Mouse (Mus musculus) MEL (cell line): Measurements from ENCODE around the gene Hcn3. TPM values are rescaled to one million over a fixed set of nuclear protein-coding genes. Genes with fewer than 3 reads are reported as not detected.
A peak's percentile ranks its signal among the peaks of the same experiment; 100 is the strongest.
"Not testable (repeated sequence)": the region's sequence is repeated elsewhere in the genome, so short reads cannot be mapped to it uniquely, and the experiment has no call there.

Experiments
- DNase-seq: peaks from one replicate; pipeline ENCODE4 v3.0.0; 2011; ENCODE audit warnings: low read depth, low spot score
- H3K27ac ChIP-seq: 2 replicates; pipeline ENCODE4 v1.5.1; 2012; ENCODE audit warnings: low read depth, mild to moderate bottlenecking, control low read depth, low read length, moderate library complexity; ENCODE audit not compliant: control insufficient read depth
- H3K27me3 ChIP-seq, 2 experiments: fragments of 150-350 bp in 1 of 2; sonication (generic) in 1 of 2; 2 replicates each; pipeline ENCODE4 v1.6.1; 2012; ENCODE audit warnings: low read length in 2 of 2, mild to moderate bottlenecking in 2 of 2, improper control_type of control experiment in 1 of 2, moderate library complexity in 1 of 2; ENCODE audit not compliant: insufficient read depth in 2 of 2, control insufficient read depth in 1 of 2
- H3K36me3 ChIP-seq, 2 experiments: 2 replicates each; pipeline ENCODE4 v1.6.1; 2012 to 2014; ENCODE audit warnings: low read length in 2 of 2, improper control_type of control experiment in 1 of 2, inconsistent platforms in 1 of 2, mild to moderate bottlenecking in 1 of 2; ENCODE audit not compliant: insufficient read depth in 2 of 2, control insufficient read depth in 1 of 2
- H3K4me1 ChIP-seq, 2 experiments: fragments of 150-350 bp in 1 of 2; sonication (generic) in 1 of 2; 2 replicates each; pipeline ENCODE4 v1.6.1; 2012; ENCODE audit warnings: low read length in 2 of 2, improper control_type of control experiment in 1 of 2, mild to moderate bottlenecking in 1 of 2; ENCODE audit not compliant: insufficient read depth in 2 of 2, control insufficient read depth in 1 of 2
- H3K4me3 ChIP-seq, 2 experiments: fragments of 150-350 bp in 1 of 2; sonication (generic) in 1 of 2; 2 replicates each; pipeline ENCODE4 v1.5.1; 2012; ENCODE audit warnings: low read depth in 2 of 2, low read length in 2 of 2, mild to moderate bottlenecking in 2 of 2, moderate library complexity in 2 of 2, control low read depth in 1 of 2, improper control_type of control experiment in 1 of 2; ENCODE audit not compliant: control insufficient read depth in 1 of 2, insufficient read depth in 1 of 2
- H3K79me2 ChIP-seq: 2 replicates; pipeline ENCODE4 v1.6.1; 2012; ENCODE audit warnings: mild to moderate bottlenecking, low read length, moderate library complexity; ENCODE audit not compliant: control insufficient read depth, poor library complexity, insufficient read depth
- H3K9ac ChIP-seq: 2 replicates; pipeline ENCODE4 v1.6.1; 2012; ENCODE audit warnings: low read depth, mild to moderate bottlenecking, control low read depth, low read length, moderate library complexity; ENCODE audit not compliant: control insufficient read depth, poor library complexity, severe bottlenecking
- H3K9me3 ChIP-seq: fragments of 150-350 bp; sonication (generic); replicated peaks from 2 replicates; pipeline ENCODE4 v1.6.1; 2012; ENCODE audit warnings: mild to moderate bottlenecking, low read length, improper control_type of control experiment, moderate library complexity; ENCODE audit not compliant: insufficient read depth
- CHD1 ChIP-seq: IDR thresholded peaks from 2 replicates; pipeline ENCODE4 v1.6.1; 2012; ENCODE audit warnings: low read depth, mild to moderate bottlenecking, inconsistent platforms, low read length, improper control_type of control experiment
- E2F4 ChIP-seq: IDR thresholded peaks from 2 replicates; pipeline ENCODE4 v1.6.1; 2011; ENCODE audit warnings: low read depth, low read length, improper control_type of control experiment, borderline replicate concordance
- GATA1 ChIP-seq: IDR thresholded peaks from 2 replicates; pipeline ENCODE4 v1.6.1; 2011; ENCODE audit warnings: low read depth, low read length, improper control_type of control experiment
- JUND ChIP-seq: IDR thresholded peaks from 2 replicates; pipeline ENCODE4 v1.6.1; 2011; ENCODE audit warnings: low read depth, mild to moderate bottlenecking, improper control_type of control experiment, low read length
- KAT2A ChIP-seq: conservative IDR thresholded peaks from 2 replicates; pipeline ENCODE4 v1.6.1; 2012; ENCODE audit warnings: low read depth, low read length, improper control_type of control experiment, inconsistent platforms
- MYB ChIP-seq: IDR thresholded peaks from 2 replicates; pipeline ENCODE4 v1.6.1; 2011; ENCODE audit warnings: mild to moderate bottlenecking, low read depth, low read length, improper control_type of control experiment
- SIN3A ChIP-seq: IDR thresholded peaks from 2 replicates; pipeline ENCODE4 v1.6.1; 2012; ENCODE audit warnings: low read length, improper control_type of control experiment, inconsistent platforms
- SMC3 ChIP-seq: IDR thresholded peaks from 2 replicates; pipeline ENCODE4 v1.6.1; 2011; ENCODE audit warnings: low read depth, low read length, improper control_type of control experiment
- TBP ChIP-seq: IDR thresholded peaks from 2 replicates; pipeline ENCODE4 v1.8.0; 2011; ENCODE audit warnings: low read depth, low read length, improper control_type of control experiment
- ZKSCAN1 ChIP-seq: IDR thresholded peaks from 2 replicates; pipeline ENCODE4 v1.6.1; 2012; ENCODE audit warnings: low read depth, mild to moderate bottlenecking, inconsistent platforms, low read length, improper control_type of control experiment, moderate library complexity
- ZMIZ1 ChIP-seq: IDR thresholded peaks from 2 replicates; pipeline ENCODE4 v1.6.1; 2012; ENCODE audit warnings: low read depth, mild to moderate bottlenecking, inconsistent platforms, low read length, improper control_type of control experiment, moderate library complexity
- ZNF384 ChIP-seq: IDR thresholded peaks from 2 replicates; pipeline ENCODE4 v1.6.1; 2012; ENCODE audit warnings: low read depth, mild to moderate bottlenecking, inconsistent platforms, low read length, improper control_type of control experiment
- polyA plus RNA-seq, 2 experiments: library from polyadenylated mRNA; stranded (reverse) in 1 of 2; unstranded in 1 of 2; fragments of >175 nt in 1 of 2; fragments of >200 nt in 1 of 2; gene quantifications; 2 replicates each; pipeline versions ENCODE4 v1.2.1 to v1.2.4; 2012; ENCODE audit warnings: low replicate concordance in 2 of 2, low read depth in 1 of 2; ENCODE audit not compliant: insufficient read length in 2 of 2, insufficient read depth in 1 of 2, missing spikeins in 1 of 2
- total RNA-seq: library from RNA; depleted of rRNA; stranded (reverse); fragments of 300-350 nt; gene quantifications from 2 replicates; pipeline ENCODE4 v1.2.3, GENCODE M21; 2012

The Hcn3 gene
- total and polyA plus RNA-seq, 3 experiments, result 4.0 to 7.4 TPM; not detected in 1

DNA sequence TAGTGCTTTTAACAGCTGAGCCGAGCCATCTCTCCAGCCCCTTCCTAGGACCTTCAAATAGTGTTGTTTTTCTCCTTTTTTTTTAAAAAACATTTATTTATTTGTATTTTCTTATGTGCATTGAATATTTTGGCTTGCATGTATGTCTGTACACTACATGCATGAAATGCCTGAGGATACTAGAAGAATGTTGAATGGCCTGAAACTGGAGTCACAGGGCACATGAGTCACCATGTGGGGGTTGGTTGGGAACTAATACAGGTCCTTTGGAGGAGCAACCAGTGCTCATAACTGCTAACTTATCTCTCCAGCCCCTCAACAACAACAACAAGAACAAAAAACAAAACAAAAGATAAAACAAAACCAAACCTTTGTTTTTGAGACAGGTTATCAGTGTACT is 3.1 kb upstream of the Hcn3 start:
- H3K79me2 ChIP-seq, result peaks cover 27% of the 10 kb centered on the region
- no peaks in the 10 kb centered on the region for H3K27me3 ChIP-seq
- peaks cover 7 to 19% of the 10 kb centered on the region in 2 experiments for H3K36me3 ChIP-seq
- peaks cover 10 to 26% of the 10 kb centered on the region in 2 experiments for H3K4me1 ChIP-seq
- H3K27ac ChIP-seq, result peak overlapping the region; percentile 89
- peak overlapping the region; percentile 76 to 80 for H3K4me3 ChIP-seq
- no peaks in the 10 kb centered on the region for H3K9me3 ChIP-seq
- peak overlapping the region; percentile 95 for H3K9ac ChIP-seq
- peak; percentile 64 for DNase-seq
- TF ChIP-seq ZMIZ1 (no peak), JUND (peak; percentile 50; the same call in 1 of the 2 replicates), MYB (no peak), SIN3A (no peak), ZKSCAN1 (no peak)

- TF ChIP-seq ZNF384 (peak; percentile 53; the same call in 1 of the 2 replicates), JUND (no peak), E2F4 (no peak), CHD1 (no peak), GATA1 (no peak), KAT2A (no peak), SMC3 (no peak)
- TF ChIP-seq, all 39 proteins: peak for 1
- peaks cover 10 to 29% of the 10 kb centered on the region in 2 experiments for H3K4me1 ChIP-seq
- no peak overlapping the region for H3K4me3 ChIP-seq
- H3K9me3 ChIP-seq, result no peaks in the 10 kb centered on the region
- H3K9ac ChIP-seq, result no peak overlapping the region
- no peaks in the 10 kb centered on the region for H3K27me3 ChIP-seq
- H3K79me2 ChIP-seq, result peaks cover 22% of the 10 kb centered on the region
- DNase-seq, result no peak
- H3K27ac ChIP-seq, result no peak overlapping the region
- peaks cover 0 to 21% of the 10 kb centered on the region in 2 experiments; a peak in 2 of 4 replicates for H3K36me3 ChIP-seq
Observed at GRCm38 (mm10) chr3:89161786-89162185, 1.8 kb upstream of the Hcn3 start.

DNA sequence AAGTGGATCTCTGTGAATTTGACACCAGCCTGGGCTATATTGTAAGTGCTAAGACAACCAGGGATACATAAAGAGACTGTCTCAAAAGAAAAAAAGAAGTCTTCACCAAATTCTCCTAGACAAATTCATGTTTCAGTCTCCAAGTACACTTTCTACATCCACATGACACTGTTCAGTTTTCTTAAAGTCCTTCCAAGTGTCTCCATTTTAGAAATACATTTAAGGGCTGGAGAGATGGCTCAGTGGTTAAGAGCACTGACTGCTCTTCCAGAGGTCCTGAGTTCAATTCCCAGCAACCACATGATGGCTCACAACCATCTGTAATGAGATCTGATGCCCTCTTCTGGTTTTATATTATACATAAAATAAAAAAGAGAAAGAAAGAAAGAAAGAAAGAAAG is 1.2 kb upstream of the Hcn3 start:
- not testable (repeated sequence) for DNase-seq, H3K27ac ChIP-seq, H3K4me3 ChIP-seq, H3K9ac ChIP-seq, H3K9me3 ChIP-seq, H3K27me3 ChIP-seq
- H3K36me3 ChIP-seq, result peaks cover 0 to 18% of the 10 kb centered on the region in 2 experiments; a peak in 2 of 4 replicates
- peaks cover 16% of the 10 kb centered on the region for H3K79me2 ChIP-seq
- H3K4me1 ChIP-seq, result peaks cover 10 to 24% of the 10 kb centered on the region in 2 experiments
- peak; percentile 62; the same call in 1 of the 2 replicates for TF ChIP-seq TBP
- TF ChIP-seq, all 39 proteins: peak for 1; not testable (repeated sequence) for 38
